17 mouse cellular contexts compared by ENCODE assay signal in genomic region chr14:47856280-47856765, GRCm38 (mm10).
"Had no signal": no experiment of that assay in that cellular context is flagged by ENCODE, and none has a peak within 500 bp of the region (broad histone marks: within the 10 kb centered on the region; RNA-seq: fewer than 3 reads in every experiment).

No protein-coding gene starts in this region.

- H3K4me1 ChIP-seq: lung, embryonic 15.5 days; megakaryocyte, embryonic 14.5 days; neural tube, embryonic 12.5 days; stomach, embryonic 15.5 days had no signal

- H3K9ac ChIP-seq: liver, postnatal 0 days; lung, embryonic 15.5 days; neural tube, embryonic 12.5 days; stomach, embryonic 15.5 days had no signal

- DNase-seq: liver, postnatal 0 days; lung, adult 2 months; lung, postnatal 14 days; lung, postnatal 36 days; midbrain, embryonic 14.5 days; right cerebral cortex, postnatal 14 days; thymus, adult 18-20 months; thymus, postnatal 14 days; thymus, postnatal 36 days had no signal

- H3K27ac ChIP-seq: lung, embryonic 15.5 days; macrophage; neural tube, embryonic 12.5 days; stomach, embryonic 15.5 days; stomach, postnatal 0 days had no signal

- H3K4me2 ChIP-seq: lung, embryonic 15.5 days; midbrain, embryonic 11.5 days; neural tube, embryonic 12.5 days; stomach, embryonic 15.5 days had no signal

- H3K4me3 ChIP-seq: lung, embryonic 15.5 days; megakaryocyte, embryonic 14.5 days; neural tube, embryonic 12.5 days; stomach, embryonic 15.5 days had no signal

- H3K9me3 ChIP-seq: lung, embryonic 15.5 days; neural tube, embryonic 12.5 days; stomach, embryonic 15.5 days had no signal

- H3K27me3 ChIP-seq: lung, embryonic 15.5 days; megakaryocyte, embryonic 14.5 days; neural tube, embryonic 12.5 days; stomach, embryonic 15.5 days had no signal

- H3K36me3 ChIP-seq: lung, embryonic 15.5 days; neural tube, embryonic 12.5 days; stomach, embryonic 15.5 days had no signal

- ATAC-seq: liver, postnatal 0 days; lung, postnatal 0 days had no signal
